Mouse (Mus musculus) adrenal gland, postnatal 14 days (tissue): ENCODE measurements around the gene Mcl1. TPM values are rescaled to one million over a fixed set of nuclear protein-coding genes. Genes with fewer than 3 reads are reported as not detected.
A peak's percentile ranks its signal among the peaks of the same experiment; 100 is the strongest.
"Not testable (repeated sequence)": the region's sequence is repeated elsewhere in the genome, so short reads cannot be mapped to it uniquely, and the experiment has no call there.

ENCODE experiments used
- DNase-seq: peaks from one replicate; pipeline ENCODE4 v3.0.0; 2021; ENCODE audit warnings: mixed read lengths
- total RNA-seq: library from RNA; stranded (reverse); gene quantifications from 2 replicates; pipeline ENCODE4 v1.2.3, GENCODE M21; 2021

Gene Mcl1
- total RNA-seq, 1 experiment from 2014 or later = 187 TPM

- DNase-seq = no peak
Observed at GRCm38 (mm10) chr3:95686492-95687167, 28.0 kb downstream of the Mcl1 start.

- no peak for DNase-seq
Observed at GRCm38 (mm10) chr3:95687168-95687523, 28.6 kb downstream of the Mcl1 start.

GRCm38 (mm10) chr3:95687524-95688421 is 29.2 kb downstream of the Mcl1 start, which contains the start of gene Adamtsl4:
Gene Adamtsl4 (minus strand): TSS chr3:95687917.
- DNase-seq = peak; percentile 89

GRCm38 (mm10) chr3:95689171-95689915 is 30.8 kb downstream of the Mcl1 start:
- peak; percentile 63 for DNase-seq

- no peak for DNase-seq
Observed at GRCm38 (mm10) chr3:95689940-95690339, 31.4 kb downstream of the Mcl1 start.

- not testable (repeated sequence) for DNase-seq
Observed at GRCm38 (mm10) chr3:95690552-95690951, 32.0 kb downstream of the Mcl1 start.

- DNase-seq = no peak
Observed at GRCm38 (mm10) chr3:95692677-95693076, 34.1 kb downstream of the Mcl1 start.

GRCm38 (mm10) chr3:95693821-95694807 is 35.5 kb downstream of the Mcl1 start:
- DNase-seq = peak; percentile 44

- DNase-seq = no peak
Observed at GRCm38 (mm10) chr3:95694808-95695703, 36.5 kb downstream of the Mcl1 start.

GRCm38 (mm10) chr3:95695796-95696195 is 37.2 kb downstream of the Mcl1 start:
- DNase-seq = no peak

- peak; percentile 72 for DNase-seq
Observed at GRCm38 (mm10) chr3:95696360-95696759, 37.8 kb downstream of the Mcl1 start.

GRCm38 (mm10) chr3:95698286-95698685 is 39.7 kb downstream of the Mcl1 start:
- no peak for DNase-seq

GRCm38 (mm10) chr3:95700233-95700681 is 41.7 kb downstream of the Mcl1 start:
- peak; percentile 58 for DNase-seq

GRCm38 (mm10) chr3:95701085-95701484 is 42.5 kb downstream of the Mcl1 start:
- DNase-seq = no peak

- peak; percentile 85 for DNase-seq
Observed at GRCm38 (mm10) chr3:95701877-95702540, 43.4 kb downstream of the Mcl1 start.

- peak; percentile 35 for DNase-seq
Observed at GRCm38 (mm10) chr3:95703276-95703675, 44.7 kb downstream of the Mcl1 start.

GRCm38 (mm10) chr3:95704612-95705011 is 46.0 kb downstream of the Mcl1 start:
- no peak for DNase-seq

- no peak for DNase-seq
Observed at GRCm38 (mm10) chr3:95706273-95706672, 47.7 kb downstream of the Mcl1 start.

- no peak for DNase-seq
Observed at GRCm38 (mm10) chr3:95707497-95707896, 48.9 kb downstream of the Mcl1 start.

GRCm38 (mm10) chr3:95709044-95709443 is 50.5 kb downstream of the Mcl1 start:
- no peak for DNase-seq
